Mouse (Mus musculus) right cerebral cortex, postnatal 14 days (tissue): Measurements from ENCODE around the gene Spon1.

ENCODE experiments used
- DNase-seq: peaks from one replicate; pipeline ENCODE4 v3.0.0; 2022

Gene Spon1

DNA sequence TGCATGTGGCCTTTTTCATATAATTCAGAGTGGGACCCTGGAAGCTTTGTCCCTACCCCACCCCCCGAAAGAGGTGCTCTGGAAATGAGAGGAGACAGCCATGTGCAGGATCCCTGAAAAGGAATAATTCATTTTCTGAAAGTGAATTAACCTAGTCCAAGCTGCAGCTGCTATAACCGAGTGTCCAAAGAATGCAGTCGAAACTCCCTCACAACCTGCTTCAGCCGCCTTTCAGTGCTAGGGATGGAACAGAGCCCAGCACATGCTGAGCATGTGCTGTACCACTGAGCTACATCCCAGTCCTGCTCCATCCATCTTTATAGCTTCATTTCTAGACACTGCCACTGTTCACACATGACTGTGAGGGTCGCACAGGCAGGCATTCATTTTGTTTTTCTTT, 79.4 kb downstream of the Spon1 start:
- no peak for DNase-seq

DNA sequence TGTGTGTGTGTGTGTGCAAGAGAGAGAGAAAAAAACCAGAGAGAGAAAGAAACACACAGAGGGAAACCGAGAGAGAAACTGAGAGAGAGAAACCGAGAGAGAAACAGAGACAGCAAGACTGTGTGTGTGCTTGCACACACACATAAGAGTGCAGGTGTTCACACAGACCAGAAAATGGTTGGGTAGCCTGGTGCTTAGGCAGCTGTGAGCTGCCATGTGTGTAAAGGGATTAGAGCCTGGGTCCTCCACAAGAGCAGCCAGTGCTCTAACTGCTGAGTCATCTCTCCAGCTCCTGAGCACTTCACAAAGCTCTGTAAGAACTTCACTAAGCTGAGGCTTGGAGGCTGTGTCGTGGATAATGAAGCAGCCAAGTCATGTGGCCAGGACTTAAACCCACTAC, 80.8 kb downstream of the Spon1 start:
- no peak for DNase-seq

DNA sequence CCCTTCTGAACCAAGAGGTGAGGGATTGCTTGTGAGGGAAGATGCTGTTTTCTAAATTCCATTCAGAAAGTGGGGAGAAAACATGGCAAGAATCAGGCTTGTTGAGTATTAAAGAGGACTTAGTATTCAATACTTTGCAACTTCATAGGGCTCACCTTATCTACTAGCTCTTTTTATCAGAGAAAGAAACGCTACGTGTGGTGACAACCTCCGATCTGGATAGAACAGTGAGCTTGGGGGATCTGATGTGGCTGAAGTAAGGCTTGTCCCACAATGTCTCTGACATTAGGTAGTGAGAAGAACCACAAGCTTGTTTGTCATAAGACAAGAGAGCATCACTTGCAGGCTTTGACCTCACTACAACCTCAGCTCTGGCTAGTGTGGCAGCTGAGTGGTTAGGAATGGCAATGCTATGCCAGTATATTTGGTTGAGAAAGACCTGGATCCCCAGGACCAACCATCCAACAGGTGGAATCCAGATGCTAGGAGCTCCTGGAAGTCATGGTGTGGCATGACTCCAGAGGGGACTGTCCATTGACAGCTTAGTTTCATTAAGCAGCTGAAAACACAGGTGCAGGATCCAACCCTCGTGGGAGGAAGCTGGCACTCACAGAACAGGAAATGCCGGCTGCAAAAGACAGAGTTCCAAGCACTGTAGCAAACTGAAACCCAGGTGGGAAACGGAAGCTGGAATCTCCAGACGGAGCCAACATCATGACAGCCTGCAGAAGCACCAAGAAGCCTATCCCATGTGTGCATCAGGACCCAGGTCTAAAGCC, 81.4 kb downstream of the Spon1 start:
- no peak for DNase-seq

DNA sequence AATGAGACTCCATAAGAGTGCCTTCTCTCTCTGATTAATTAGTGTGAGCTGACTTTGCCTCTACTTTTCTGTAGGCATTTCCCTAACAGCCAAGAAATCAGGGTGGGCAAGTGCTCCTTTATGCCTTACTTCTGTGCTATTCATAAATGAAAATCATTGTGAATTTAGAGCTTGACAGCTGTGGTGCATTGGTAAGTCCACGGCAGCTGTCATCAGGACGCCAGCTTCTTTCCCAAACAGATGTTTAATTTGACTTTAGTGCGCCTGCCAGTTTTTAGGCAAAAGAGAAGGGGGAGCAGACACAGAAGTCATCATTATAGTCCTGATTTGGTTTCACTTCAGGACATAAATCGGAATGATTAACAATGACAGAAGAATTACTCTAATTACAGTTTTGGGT, 84.6 kb downstream of the Spon1 start:
- DNase-seq = no peak

DNA sequence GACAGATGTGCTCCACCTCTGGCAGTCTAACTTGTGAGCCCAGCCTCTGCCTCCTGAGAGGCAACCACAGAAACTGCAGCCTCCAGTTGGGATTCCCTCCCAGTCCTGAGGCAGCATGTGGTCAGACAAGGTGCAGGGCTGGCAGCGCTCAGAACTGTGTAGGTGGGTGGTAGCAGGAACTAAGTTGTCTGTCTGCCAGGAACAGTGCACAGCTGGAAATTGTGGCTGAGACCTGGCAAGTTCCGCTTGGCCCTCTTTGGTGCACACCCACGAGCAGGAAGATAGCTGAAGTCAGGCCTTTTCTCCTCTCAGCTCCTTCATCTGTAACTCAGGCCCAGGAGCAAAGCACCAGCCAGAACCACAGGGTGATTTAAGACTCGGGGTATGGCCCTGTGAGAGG, 89.6 kb downstream of the Spon1 start:
- DNase-seq = no peak

DNA sequence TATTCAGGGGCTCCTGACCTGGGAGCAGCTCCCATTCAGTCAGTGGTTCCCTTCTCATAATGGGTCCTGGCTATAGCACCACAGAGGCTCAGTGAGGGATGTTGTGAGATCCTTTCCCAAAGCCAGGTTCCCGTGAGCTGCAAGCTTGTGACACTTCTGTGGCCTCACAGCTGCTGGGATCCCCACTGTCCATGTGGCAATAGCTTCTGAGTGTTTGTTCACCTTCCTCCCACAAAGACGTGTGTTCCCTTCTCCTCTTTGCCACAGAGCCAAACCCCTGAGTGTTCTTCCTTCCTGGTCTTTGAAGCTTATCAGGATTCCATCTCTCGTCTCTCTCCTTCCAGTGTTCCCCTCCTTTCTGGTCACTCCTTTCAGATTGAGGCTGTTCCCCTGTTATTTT, 90.3 kb downstream of the Spon1 start:
- DNase-seq = no peak

DNA sequence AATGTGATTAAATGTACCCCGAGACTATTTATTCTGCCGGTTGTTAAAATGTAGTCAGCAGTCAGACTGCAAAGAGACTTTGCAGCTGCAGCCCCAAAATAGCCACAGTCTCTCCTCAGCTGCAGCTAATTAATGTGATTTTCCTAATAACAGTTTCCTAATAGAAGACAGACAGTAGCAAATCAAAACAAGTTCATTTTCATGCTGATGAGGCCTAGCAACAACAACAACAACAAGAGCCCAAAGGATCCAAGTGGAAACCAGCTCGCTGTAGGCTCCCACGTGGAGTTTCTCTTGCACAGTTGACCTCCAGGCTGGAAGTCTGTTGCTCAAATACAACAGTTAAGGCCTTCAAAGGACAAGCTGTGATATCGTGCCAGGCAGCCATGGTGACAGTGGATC, 93.7 kb downstream of the Spon1 start:
- DNase-seq = no peak

DNA sequence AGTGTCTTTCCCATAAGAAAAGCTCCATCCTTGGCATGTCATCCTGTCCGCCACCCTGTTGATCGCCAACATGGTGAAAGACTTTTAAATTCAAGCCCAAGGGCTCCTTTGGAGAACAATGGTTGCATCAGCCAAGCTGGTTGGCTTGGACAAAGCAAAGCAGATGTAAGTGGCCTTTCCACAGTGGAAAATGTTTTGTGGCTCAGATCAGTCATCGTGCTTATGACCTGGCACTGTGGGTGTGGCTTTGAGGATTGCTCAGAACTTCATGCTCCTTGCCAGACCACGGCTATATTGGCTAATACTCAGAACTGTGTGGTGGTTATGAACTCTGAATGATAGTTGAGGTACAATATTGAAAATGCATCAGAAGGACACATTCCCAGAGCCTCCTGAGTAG, 96.2 kb downstream of the Spon1 start:
- DNase-seq = no peak

DNA sequence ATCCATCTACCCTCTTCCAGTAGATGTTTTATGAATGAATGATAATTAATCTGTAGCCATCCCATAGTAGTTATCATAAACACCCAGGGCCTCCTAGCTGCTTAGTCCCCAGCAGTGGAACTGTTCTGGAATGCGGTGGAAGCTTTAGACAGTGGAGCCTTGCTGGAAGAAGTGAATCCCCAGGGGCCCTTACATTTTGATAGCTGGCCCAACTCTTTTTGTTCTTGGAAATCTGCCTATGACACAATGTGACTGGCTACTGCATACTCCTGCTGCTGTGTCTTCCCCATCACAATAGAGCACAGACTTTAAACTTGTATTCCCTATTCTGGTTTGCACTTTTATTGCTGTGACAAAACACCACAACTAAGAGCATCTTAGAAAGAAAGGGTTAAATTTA, 107.0 kb downstream of the Spon1 start:
- no peak for DNase-seq

DNA sequence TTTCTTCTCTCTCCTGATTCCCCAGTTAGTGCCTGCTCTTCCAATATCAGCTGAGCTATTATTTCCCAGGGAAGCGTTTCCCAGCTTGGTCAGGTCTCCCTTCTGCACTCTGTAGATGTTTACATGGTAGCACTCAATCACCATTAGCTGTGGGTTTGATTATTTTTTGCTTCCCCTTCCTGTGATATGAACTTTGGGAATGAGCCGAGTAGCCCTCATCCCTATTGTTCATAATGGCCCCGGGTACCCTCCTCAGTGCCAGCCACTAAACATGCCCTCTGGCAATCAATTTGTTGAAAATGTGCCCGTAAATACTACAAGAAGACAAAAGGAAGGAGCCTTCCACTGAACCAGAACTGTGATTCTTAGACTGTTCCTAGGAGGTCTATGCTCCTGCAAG, 111.7 kb downstream of the Spon1 start:
- DNase-seq = no peak

DNA sequence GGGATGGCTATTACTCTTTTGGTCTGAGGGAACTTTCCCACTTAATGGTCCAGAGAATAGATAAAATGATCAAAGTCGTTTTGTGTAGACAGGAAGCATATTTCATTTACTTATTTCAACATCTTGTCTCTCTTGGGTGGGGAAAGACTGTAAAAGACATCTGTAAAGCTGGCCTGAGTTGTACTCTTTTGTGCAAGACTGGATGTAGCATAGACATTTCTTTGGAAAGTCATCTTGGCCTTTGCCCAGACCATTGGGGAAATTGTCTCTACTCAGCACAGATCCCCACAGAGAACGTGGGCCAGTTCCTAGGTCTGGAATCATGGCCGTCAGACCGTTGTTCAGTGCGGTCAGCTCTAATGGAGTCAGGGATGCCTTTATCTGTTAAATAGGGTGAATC, 112.1 kb downstream of the Spon1 start:
- no peak for DNase-seq

DNA sequence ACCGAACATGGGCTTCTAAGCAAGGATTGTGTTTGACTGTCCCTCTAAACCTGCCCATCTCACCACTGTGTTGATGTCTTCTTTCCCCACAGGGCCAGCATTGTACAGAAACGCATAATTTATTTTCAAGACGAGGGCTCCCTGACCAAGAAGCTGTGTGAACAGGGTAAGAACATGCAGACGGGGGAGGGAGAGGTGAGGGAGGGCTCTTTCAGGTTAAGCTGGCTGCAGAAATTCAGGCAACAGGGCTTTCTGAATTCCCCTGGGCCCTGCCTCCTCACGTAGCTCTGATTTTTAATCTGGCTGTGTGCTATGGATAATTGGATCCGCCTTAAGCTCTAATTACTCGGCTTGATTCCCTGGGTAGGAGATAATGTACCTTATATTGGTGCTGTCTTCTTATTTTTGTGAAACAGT, 113.3 kb downstream of the Spon1 start:
- DNase-seq = no peak

DNA sequence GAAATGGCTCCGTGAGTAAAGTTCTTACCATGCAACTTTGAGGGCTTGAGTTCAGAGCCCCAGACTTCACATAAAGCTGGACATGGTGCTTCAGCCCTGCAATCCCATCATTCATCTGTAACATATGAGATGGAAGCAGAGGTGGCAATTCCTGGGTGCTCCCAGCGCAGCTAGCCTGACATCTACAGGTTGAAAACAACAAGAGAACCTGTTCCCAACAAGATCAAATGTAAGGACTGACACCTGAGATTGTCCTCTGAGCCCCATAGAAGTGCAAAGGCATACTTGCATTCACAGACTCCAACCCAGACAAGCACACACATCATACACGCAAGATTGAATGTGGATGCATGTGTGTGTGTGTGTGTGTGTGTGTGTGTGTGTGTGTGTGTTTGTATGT, 114.2 kb downstream of the Spon1 start:
- DNase-seq = no peak

DNA sequence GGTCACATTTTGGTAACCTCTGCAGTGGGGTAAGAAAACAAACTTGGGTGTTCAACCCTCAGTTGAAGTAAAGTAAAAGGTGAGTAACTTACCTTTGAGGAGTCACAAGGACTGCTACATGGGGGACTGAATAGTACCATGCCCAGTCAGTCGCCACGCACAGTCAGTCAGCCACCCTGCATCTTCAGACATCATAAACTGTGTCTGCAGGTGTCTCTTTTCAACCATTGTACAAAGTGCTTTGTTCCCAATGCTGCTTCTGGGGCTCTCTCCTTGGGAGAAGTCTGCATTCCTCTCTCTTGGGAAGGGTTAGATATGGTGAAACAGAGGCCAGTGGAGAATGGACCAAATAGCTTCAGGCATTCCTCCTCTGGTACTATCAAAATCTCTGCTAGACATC, 125.0 kb downstream of the Spon1 start:
- DNase-seq = no peak

DNA sequence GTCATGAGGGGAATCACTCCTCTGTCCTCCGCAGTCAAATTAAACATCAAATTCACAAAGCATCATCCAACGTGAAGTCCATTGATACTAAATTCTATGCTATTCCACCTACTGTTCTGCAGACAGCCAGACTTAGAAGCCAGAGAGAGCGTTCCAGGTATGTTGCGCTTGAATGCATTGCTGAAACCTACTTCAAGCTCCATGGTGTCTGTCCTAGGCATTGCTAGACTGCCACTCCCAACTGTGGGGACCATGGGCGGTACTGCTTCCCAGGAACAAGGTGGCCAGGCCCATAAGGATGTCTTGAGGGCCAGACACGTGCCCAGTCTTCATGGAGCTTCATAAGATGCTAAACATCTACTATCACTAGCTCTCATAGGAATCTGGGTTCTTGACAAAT, 125.7 kb downstream of the Spon1 start:
- no peak for DNase-seq

DNA sequence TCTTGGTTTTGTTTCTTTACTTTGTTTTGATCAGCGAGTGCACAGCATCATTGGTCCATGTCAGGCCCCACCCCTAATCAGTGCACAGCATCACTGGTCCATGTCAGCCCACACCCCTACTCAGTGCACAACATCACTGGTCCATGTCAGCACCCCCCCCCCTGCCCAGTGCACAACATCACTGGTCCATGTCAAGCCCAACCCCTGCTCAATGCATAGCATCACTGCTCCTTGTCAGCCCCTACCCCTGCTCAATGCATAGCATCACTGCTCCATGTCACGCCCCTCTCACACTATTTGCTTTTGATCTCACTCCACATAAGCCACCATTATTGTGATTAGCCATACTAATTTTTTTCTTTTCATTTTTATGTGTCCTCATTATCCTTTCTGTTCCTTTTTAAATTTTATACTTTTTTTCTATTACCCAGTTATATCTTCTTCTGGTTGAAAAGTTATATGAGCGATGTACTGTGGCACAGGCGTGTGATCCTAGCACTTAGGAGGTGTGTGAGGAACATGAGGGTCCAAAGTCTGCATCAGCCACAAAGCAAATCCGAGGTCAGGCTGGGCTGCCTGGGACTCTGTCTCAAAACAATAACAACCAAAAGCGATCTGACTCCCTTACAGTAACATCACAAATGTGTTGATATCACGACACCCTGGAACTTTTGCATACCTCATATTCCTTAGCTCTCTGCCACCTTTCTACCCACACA, 128.3 kb downstream of the Spon1 start:
- no peak for DNase-seq

DNA sequence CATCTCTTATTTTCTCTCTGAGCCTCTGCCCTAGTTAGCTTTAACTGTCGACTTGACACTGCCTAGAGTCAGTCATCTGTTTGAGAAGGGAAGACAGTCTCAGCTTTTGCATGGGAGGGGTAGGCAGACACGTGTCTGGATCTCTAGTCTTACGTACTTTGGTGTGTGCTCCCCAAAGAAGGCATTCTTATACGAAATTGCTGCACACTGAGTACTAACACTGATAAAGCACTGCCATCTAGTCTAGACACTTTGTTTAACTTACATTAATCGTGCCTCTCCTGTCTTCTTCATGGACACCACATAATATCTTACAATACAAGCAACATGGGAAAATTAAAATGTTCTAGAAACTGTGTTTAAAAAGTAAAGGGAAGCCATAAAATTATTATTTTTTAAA, 129.5 kb downstream of the Spon1 start:
- no peak for DNase-seq

DNA sequence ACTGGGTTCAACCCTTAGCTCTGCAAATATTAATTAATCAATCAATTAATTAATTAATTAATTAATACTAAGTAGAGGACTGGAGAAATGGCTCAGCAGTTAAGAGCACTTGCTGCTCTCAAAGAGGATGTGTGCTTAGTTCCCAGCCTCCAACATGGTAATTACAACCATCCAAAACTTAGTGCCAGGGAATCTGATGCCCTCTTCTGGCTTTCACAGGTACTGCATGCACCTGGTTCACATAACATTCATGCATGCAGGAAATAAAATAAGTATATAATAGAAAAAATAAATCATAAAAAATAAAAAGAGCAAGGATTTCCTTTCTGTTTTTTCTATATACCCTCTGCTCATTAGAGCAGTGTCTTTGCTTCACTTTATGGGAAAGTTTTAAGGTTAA, 132.6 kb downstream of the Spon1 start:
- no peak for DNase-seq

DNA sequence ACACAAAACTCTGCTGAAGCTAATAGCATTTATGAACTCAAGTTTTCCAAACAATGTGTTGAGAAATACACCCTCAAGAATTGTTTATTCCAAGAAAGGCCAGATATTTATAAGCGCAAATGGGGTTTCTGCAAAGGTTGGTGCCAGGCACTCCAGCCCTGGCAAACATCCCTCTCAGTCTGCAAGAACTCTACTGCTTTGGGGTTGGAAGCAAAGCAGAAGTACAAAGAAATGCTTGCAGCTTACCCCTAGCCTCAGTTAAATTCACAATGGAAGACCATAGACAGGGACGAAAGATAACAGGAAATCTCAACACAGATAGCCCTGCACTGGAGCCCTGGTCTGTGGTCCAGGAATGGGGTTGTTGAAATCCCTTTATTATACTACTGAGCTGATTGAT, 135.7 kb downstream of the Spon1 start:
- no peak for DNase-seq

DNA sequence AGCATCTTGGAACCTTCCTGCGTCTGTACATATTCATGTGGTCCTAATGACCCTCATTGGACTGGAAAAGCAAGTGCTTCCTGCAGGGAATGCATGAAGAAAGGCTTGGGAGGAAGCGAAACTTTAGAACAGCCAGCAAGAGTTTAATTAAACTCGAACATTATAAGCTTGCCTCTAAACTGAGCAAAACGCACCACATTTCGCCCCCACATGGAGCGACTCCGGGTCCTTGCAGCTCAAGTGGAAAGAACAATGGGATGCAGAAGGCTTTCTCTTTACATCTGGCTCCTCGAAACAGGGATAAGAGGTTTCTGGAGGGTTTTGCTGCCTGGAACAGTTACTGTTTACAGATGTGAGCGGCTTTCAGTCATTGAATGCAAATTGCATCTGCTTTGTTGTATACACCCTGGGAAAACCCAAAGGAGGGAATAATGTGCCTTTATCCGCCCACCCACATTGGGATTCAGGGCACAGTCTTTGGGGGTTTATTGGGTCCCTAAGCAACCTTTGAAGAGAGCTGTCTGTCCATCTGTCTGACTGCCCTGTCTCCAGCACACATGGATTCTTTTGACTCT, 136.2 kb downstream of the Spon1 start:
- no peak for DNase-seq

DNA sequence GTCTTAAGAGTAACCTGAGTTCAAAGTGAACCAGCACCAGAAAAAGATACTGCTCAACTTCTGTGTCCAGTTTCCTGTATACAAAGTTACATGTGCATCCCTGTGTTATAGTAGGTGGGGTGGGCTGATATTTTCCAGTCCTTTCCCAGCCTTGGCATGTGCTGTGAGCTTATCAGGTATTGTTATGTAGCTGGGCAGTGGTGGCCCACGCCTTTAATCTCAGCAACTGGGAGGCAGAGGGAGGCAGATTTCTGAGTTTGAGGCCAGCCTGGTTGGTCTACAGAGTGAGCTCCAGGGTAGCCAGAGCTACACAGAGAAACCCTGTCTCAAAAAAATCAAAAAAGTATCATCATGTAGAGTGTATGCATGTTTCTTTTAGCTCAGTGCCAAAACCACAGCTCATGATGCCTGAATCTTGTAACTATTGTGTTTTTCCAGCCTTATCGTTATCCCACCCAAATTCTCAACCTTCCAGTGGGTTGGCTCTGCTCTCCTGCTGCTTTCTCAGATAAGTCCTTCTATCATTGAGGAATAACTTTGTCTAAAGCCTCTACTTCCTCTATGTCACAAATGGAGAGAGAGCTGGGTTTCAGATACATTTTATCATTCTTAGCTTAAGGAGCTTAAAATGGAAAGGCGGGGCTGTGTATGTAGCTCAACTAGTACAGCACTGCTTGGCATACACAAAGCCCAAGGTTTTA, 137.5 kb downstream of the Spon1 start:
- no peak for DNase-seq

DNA sequence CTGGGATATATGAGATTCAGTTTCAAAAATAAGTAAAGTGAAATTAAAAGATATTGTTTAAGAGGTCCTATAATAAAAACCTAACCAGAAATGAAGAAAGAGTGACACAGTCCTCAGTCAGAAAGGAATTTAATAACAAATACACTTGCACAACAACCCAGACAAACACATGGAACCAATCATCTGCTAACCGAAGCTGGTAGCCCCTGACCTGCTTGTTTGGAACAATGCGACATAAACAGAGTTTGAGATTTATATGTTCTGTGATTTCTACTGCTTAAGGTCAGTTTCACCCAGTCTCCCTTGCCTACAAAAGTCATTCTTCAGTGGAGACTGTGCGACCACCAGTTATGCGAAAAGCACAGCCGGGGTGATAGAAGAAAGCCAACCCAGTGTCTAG, 138.1 kb downstream of the Spon1 start:
- DNase-seq = no peak

DNA sequence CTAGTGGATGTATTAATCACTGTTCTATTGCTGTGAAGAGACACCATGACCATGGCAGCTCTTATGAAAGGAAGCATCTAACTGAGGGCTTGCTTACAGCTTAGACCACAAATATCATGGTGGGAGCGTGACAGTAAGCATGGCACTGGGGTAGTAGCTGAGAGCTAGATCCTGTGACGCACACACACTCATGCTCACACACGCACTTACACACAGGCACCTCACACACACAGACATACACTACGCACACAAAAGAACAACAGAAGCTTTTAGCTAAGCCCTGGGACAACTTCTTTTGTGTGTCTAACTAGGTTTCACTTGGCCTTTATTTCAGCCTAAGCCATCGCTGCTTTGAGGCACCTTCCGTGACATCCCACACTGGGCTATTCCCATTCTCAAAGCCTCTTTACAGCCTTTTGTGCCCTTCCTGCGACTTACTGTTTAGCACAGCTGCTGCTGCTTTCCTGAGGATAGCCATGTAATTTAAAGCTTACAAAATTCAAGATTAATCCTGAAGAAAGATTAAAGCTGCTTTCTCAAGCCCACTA, 138.6 kb downstream of the Spon1 start:
- DNase-seq = no peak
